Mouse (Mus musculus) gastrocnemius, postnatal 25 days (tissue): ENCODE data around the gene Fam222b. TPM values are rescaled to one million over a fixed set of nuclear protein-coding genes. Genes with fewer than 3 reads are reported as not detected.

Experiments used
- microRNA-seq, 2 experiments: library from miRNA; unstranded; fragments of <30 nt; microRNA quantifications; one replicate each; pipeline ENCODE4 v1.2.0; 2021; ENCODE audit warnings: borderline replicate concordance in 2 of 2
- total RNA-seq, 2 experiments: library from RNA; stranded (reverse); gene quantifications; 1 replicate in 1 of 2; 2 replicates in 1 of 2; pipeline ENCODE4 v1.2.3; 2021

Gene Fam222b
- total RNA-seq, 2 experiments from 2014 or later: 5.4 to 5.8 TPM

Small RNA genes within 50 kb of the gene (microRNA-seq; reads per million reads assigned to microRNA genes)
- gene Mir144 (98.7 to 164 reads per million in 2 experiments), gene Mir451a (0 reads per million in 2 experiments), gene Mir451b (0 reads per million in 2 experiments), gene Mir7653 (0 reads per million in 2 experiments)

Other genes starting within 250 kb of the Fam222b start
- gene Pipox, start 200.6 kb upstream of the Fam222b start, total RNA-seq: under 1 TPM in 1 of 2 experiments, not detected in 1; 0.16 TPM
- gene Sez6, start 163.9 kb upstream of the Fam222b start, total RNA-seq: under 1 TPM in 1 of 2 experiments, not detected in 1; 0.16 TPM
- gene Phf12, start 111.9 kb upstream of the Fam222b start, total RNA-seq: 10 to 100 TPM; 14.2 to 18.2 TPM
- gene Dhrs13, start 62.4 kb upstream of the Fam222b start, total RNA-seq: 1 to 10 TPM in 1 of 2 experiments, under 1 TPM in 1; 0.59 to 1.1 TPM
- 10 to 100 TPM; 54.8 to 55.7 TPM for gene Flot2, start 56.7 kb upstream of the Fam222b start, total RNA-seq
- 10 to 100 TPM; 19.3 to 20.6 TPM for gene Eral1, start 14.3 kb upstream of the Fam222b start, total RNA-seq
- 1 to 10 TPM; 2.9 to 4.0 TPM for gene Traf4, start 70.9 kb downstream of the Fam222b start, total RNA-seq
- gene Nek8, start 82.0 kb downstream of the Fam222b start, total RNA-seq: 1 to 10 TPM in 1 of 2 experiments, under 1 TPM in 1; 0.99 to 1.2 TPM
- gene Tlcd1, start 82.1 kb downstream of the Fam222b start, total RNA-seq: 1 to 10 TPM; 1.9 to 2.4 TPM
- 100 to 1,000 TPM; 715 to 745 TPM for gene Rpl23a, start 88.9 kb downstream of the Fam222b start, total RNA-seq
- 1 to 10 TPM; 5.0 to 7.3 TPM for gene Rab34, start 93.8 kb downstream of the Fam222b start, total RNA-seq
- 1 to 10 TPM in 1 of 2 experiments, under 1 TPM in 1; 0.28 to 1.3 TPM for gene Proca1, start 98.7 kb downstream of the Fam222b start, total RNA-seq
- gene Sdf2, start 151.1 kb downstream of the Fam222b start, total RNA-seq: 10 to 100 TPM; 37.4 to 47.4 TPM
- 10 to 100 TPM; 22.2 to 22.6 TPM for gene Supt6, start 151.3 kb downstream of the Fam222b start, total RNA-seq
- gene 2610507B11Rik, start 167.1 kb downstream of the Fam222b start, total RNA-seq: 100 to 1,000 TPM; 206 to 226 TPM
- 1 to 10 TPM in 1 of 2 experiments, under 1 TPM in 1; 0.82 to 1.4 TPM for gene BC030499, start 196.2 kb downstream of the Fam222b start, total RNA-seq
- gene Spag5, start 206.9 kb downstream of the Fam222b start, total RNA-seq: 1 to 10 TPM; 3.1 to 4.2 TPM
- gene Aldoc, start 228.3 kb downstream of the Fam222b start, total RNA-seq: 1 to 10 TPM; 2.5 to 2.6 TPM
- gene Pigs, start 233.8 kb downstream of the Fam222b start, total RNA-seq: 10 to 100 TPM; 18.3 to 20.4 TPM
- 10 to 100 TPM in 1 of 2 experiments, 1 to 10 TPM in 1; 8.4 to 10.5 TPM for gene Unc119, start 248.8 kb downstream of the Fam222b start, total RNA-seq